Mouse (Mus musculus) testis, adult 2 months (tissue): Measurements from ENCODE around the gene Nxnl1. TPM values are rescaled to one million over a fixed set of nuclear protein-coding genes. Genes with fewer than 3 reads are reported as not detected.

Experiments
- H3K27ac ChIP-seq: fragments of 200-500 bp; 2 replicates; pipeline ENCODE4 v1.5.1; 2012; ENCODE audit warnings: low read depth, low read length; ENCODE audit not compliant: control insufficient read depth, insufficient read depth
- H3K27me3 ChIP-seq: fragments of 200-500 bp; 2 replicates; pipeline ENCODE4 v1.6.1; 2012; ENCODE audit warnings: mild to moderate bottlenecking, low read length, moderate library complexity; ENCODE audit not compliant: control insufficient read depth, insufficient read depth
- H3K36me3 ChIP-seq: fragments of 200-500 bp; 2 replicates; pipeline ENCODE4 v1.6.1; 2012; ENCODE audit warnings: mild to moderate bottlenecking, low read length; ENCODE audit not compliant: control insufficient read depth, insufficient read depth
- H3K4me1 ChIP-seq: fragments of 200-500 bp; 2 replicates; pipeline ENCODE4 v1.6.1; 2012; ENCODE audit warnings: low read length; ENCODE audit not compliant: control insufficient read depth, insufficient read depth
- H3K4me3 ChIP-seq: fragments of 200-500 bp; 2 replicates; pipeline ENCODE4 v1.5.1; 2012; ENCODE audit warnings: low read depth, mild to moderate bottlenecking, low read length, moderate library complexity, mixed read lengths; ENCODE audit not compliant: control insufficient read depth
- CTCF ChIP-seq: fragments of 200-500 bp; IDR thresholded peaks from 2 replicates; pipeline ENCODE4 v1.5.1; 2012; ENCODE audit warnings: low read depth, mild to moderate bottlenecking, inconsistent platforms, low read length, moderate library complexity; ENCODE audit not compliant: control insufficient read depth, insufficient read depth, insufficient replicate concordance
- POLR2A ChIP-seq: fragments of 200-500 bp; IDR thresholded peaks from 2 replicates; pipeline ENCODE4 v1.6.1; 2012; ENCODE audit warnings: low read depth, mild to moderate bottlenecking, inconsistent platforms, low read length, moderate library complexity; ENCODE audit not compliant: control insufficient read depth
- polyA plus RNA-seq: library from polyadenylated mRNA; depleted of rRNA; stranded (reverse); fragments of >200 nt; gene quantifications from 2 replicates; pipeline ENCODE4 v1.2.3, GENCODE M21; 2012

The Nxnl1 gene
- polyA plus RNA-seq, 1 experiment = 0.47 TPM

DNA sequence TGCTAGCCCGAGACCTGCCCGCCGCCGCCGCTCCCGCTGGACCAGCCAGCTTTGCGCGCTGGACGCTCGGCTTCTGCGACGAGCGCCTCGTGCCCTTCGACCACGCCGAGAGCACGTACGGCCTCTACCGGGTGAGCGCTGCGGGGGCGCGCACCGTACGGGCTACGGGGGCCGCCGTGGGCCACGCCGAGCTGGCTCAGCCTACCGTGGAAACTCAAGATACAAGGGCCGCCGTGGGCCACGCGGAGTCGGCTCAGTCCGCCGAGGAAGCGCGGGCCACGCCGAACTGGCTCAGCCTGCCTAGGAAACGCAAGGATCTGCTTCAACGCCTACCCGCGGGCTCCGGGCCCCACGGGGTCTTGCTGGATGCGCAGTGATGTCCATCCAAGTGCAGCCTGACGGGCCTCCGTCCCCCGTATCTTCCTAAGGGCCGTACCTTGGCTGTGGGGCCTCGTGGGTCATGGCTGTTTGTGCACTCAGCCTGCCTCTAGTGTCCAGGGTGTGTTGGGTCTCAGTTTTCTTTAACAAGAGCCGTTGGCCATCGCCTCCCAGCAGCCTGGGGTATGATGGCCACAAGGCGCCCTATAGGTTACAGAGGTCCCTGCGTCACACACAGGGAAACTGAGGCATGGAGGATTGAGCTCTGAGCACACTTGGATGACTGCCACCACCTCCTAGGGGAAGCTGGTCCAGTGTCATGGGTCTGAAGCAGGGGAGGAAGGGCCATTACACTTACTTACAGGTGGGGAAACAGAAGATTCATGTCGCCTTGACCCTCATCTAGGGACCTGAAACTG lies 26.2 kb upstream of the Nxnl1 start:
- Histone ChIP-seq H3K27me3 (no peaks in the 10 kb centered on the region), H3K4me3 (peak overlapping the region; percentile 83), H3K27ac (peak overlapping the region; percentile 76), H3K36me3 (no peaks in the 10 kb centered on the region), H3K4me1 (peaks cover 13% of the 10 kb centered on the region)
- TF ChIP-seq CTCF (no peak), POLR2A (peak; percentile 48; the same call in 1 of the 2 replicates)

DNA sequence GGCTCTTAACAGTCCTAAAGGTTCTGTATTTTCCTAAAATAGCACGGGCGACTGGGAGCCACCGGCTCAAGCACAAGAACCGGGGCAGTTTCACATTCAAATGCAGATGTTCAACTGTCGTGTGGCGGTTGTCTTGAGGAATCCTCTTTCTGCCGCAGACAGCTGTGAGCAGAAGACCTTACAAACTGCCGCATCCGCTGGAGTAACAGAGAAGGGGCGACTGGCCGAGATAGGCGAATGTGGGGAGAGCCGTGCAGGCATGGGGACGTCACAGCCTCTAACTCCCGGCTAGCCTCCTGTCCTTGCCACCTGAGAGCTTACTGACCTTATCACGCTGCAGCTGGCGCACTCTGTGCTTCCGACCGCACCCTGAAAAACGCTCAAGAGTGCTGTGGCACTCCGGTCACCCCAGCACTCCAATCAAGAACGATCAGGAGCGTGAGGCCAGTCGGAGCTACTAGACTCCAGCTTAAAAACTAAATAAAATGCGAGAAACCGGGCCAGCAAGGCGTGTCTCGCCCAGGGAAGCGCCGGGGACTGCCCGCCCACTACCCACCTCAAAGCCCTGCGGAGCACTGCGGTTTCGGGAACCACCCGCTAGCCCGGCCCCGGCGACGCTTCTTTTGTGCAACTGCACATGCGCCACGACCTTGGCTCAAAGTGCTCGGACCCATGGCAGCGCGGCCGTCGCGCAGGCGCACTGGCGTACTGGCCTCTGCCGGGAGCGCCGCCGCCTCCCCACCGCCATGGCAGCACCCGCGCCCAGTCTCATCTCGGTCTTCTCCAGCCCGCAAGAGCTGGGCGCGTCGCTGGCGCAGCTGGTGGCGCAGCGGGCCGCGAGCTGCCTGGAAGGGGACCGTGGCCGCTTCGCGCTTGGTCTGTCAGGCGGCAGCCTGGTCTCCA lies 25.3 kb upstream of the Nxnl1 start, which contains the start of gene Pgls:
Gene Pgls, plus strand, starts transcription at position 706 of the 903 bp plus-strand sequence.
- H3K27me3 ChIP-seq = no peaks in the 10 kb centered on the region
- H3K4me1 ChIP-seq = peaks cover 13% of the 10 kb centered on the region
- H3K27ac ChIP-seq = peak within 1 kb of the TSS; percentile 76
- H3K36me3 ChIP-seq = no peaks in the 10 kb centered on the region
- TF ChIP-seq POLR2A (peak; percentile 86), CTCF (no peak)
- peak within 1 kb of the TSS; percentile 83 for H3K4me3 ChIP-seq

- Histone ChIP-seq H3K27me3 (no peaks in the 10 kb centered on the region), H3K27ac (no peak overlapping the region)
Observed at GRCm38 (mm10) chr8:71591017-71591416, 24.6 kb upstream of the Nxnl1 start.

GRCm38 (mm10) chr8:71588762-71589161 lies 22.4 kb upstream of the Nxnl1 start:
- H3K4me3 ChIP-seq = no peak overlapping the region
- no peak overlapping the region for H3K27ac ChIP-seq
- H3K36me3 ChIP-seq = no peaks in the 10 kb centered on the region; the same call in 1 of the 2 replicates
- TF ChIP-seq CTCF (no peak), POLR2A (no peak)
- peaks cover 10% of the 10 kb centered on the region for H3K4me1 ChIP-seq
- H3K27me3 ChIP-seq = no peaks in the 10 kb centered on the region

More at GRCm38 (mm10) chr8:71591017-71591416, 24.6 kb upstream of the Nxnl1 start:
- Histone ChIP-seq H3K36me3 (no peaks in the 10 kb centered on the region), H3K4me3 (peak overlapping the region; percentile 83; the same call in 1 of the 2 replicates), H3K4me1 (peaks cover 13% of the 10 kb centered on the region)
- TF ChIP-seq CTCF = no peak
- TF ChIP-seq POLR2A = no peak

GRCm38 (mm10) chr8:71586891-71587290 lies 20.5 kb upstream of the Nxnl1 start:
- H3K27ac ChIP-seq = no peak overlapping the region
- H3K27me3 ChIP-seq = no peaks in the 10 kb centered on the region
- no peaks in the 10 kb centered on the region; the same call in 1 of the 2 replicates for H3K36me3 ChIP-seq
- peaks cover 7% of the 10 kb centered on the region for H3K4me1 ChIP-seq
- no peak overlapping the region for H3K4me3 ChIP-seq
- TF ChIP-seq POLR2A (no peak), CTCF (peak; percentile 49; the same call in 1 of the 2 replicates)

DNA sequence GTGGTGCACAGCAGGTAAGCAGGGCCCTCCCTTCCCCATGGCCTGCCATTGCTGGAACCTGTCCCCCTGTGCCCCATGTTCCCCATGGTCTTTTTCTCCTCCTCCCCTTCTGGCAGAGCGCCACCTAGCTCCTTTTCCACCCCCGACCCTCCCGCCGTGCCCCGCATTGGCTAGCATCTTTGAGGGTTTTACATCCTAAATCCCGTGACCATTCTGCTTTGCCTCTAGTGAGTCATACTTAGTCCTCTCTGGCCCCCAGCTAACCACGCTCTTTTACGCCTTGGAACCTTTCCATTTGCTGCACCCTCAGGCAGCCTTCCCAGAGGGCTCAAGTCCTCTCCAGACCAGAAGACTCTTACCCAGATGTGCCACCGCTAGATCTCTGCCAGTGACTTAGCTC lies 13.8 kb upstream of the Nxnl1 start:
- peaks cover 4% of the 10 kb centered on the region for H3K4me1 ChIP-seq
- peak overlapping the region; percentile 64 for H3K4me3 ChIP-seq
- no peaks in the 10 kb centered on the region; the same call in 1 of the 2 replicates for H3K36me3 ChIP-seq
- no peaks in the 10 kb centered on the region for H3K27me3 ChIP-seq
- no peak overlapping the region for H3K27ac ChIP-seq
- TF ChIP-seq POLR2A (no peak), CTCF (no peak)

DNA sequence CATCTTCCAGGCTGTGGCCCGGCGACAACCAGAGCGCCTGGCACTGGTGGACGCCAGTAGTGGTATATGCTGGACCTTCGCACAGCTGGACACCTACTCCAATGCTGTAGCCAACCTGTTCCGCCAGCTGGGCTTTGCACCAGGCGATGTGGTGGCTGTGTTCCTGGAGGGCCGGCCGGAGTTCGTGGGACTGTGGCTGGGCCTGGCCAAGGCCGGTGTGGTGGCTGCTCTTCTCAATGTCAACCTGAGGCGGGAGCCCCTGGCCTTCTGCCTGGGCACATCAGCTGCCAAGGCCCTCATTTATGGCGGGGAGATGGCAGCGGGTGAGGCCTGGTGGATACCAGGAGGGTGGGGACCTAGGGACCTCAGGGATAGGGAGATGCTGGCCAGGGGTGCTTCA lies 13.1 kb upstream of the Nxnl1 start:
- no peaks in the 10 kb centered on the region for H3K27me3 ChIP-seq
- no peaks in the 10 kb centered on the region; the same call in 1 of the 2 replicates for H3K36me3 ChIP-seq
- peaks cover 4% of the 10 kb centered on the region for H3K4me1 ChIP-seq
- no peak overlapping the region for H3K27ac ChIP-seq
- H3K4me3 ChIP-seq = no peak overlapping the region
- TF ChIP-seq POLR2A (no peak), CTCF (no peak)
